38 mouse cellular contexts compared by ENCODE assay signal in the genomic region with DNA sequence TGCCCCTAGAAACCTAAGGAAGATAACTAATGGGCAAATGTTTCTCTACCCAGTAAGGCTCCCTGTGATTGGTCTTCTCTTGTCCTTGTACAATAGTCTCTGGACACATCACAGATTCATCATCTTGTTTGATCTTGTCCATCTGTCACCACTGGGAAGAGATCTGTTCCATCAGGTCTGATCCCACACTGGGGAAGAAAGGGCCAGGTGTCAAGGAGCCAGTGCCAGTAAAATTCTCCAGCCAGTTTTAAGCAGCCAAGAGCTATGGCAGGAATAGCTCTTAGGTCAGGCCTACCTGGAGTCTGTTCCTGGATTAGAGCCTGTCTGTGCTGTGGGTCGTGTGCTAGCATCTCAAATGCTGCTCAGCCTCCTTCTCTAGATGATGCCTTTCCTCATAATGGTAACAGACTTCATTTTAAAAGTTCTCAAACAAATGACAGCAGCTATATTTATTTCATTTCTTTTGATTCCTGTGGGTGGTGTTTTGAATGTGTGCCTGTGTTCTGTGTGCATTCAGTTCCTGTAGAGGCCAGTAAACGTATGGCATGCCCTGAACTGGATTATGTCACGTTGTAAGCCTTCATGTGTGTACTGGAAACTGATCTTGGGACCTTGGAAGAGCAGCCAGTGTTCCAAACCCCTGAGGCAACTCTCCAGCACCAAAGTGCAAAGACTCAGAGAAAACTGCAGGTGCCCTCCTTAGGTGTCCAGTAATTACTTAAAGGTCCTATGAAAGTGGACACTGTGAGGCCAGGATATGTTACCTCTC. TPM values are rescaled to one million over a fixed set of nuclear protein-coding genes. Genes with fewer than 3 reads are reported as not detected.
DNase-seq lines count a peak whose midpoint lies in the region; ATAC-seq and TF ChIP-seq lines count a peak whose summit lies in the region.
"Had no signal": no experiment of that assay in that cellular context is flagged by ENCODE, and none has a peak within 500 bp of the region (broad histone marks: within the 10 kb centered on the region; RNA-seq: fewer than 3 reads in every experiment).

No protein-coding gene starts in this region.

- H3K9ac ChIP-seq in kidney, postnatal 0 days (ENCODE audit: low read depth, low read length), result no peak overlapping the region
- H3K9ac ChIP-seq in forebrain, embryonic 12.5 days, result no peak overlapping the region
- H3K9ac ChIP-seq: forebrain, embryonic 15.5 days; heart, embryonic 13.5 days; hindbrain, embryonic 14.5 days; limb, embryonic 12.5 days; liver, postnatal 0 days had no signal

- no peak overlapping the region for H3K4me2 ChIP-seq in kidney, postnatal 0 days (ENCODE audit: low read length)
- no peak overlapping the region for H3K4me2 ChIP-seq in forebrain, embryonic 12.5 days
- H3K4me2 ChIP-seq: forebrain, embryonic 15.5 days; heart, embryonic 13.5 days; hindbrain, embryonic 14.5 days; limb, embryonic 12.5 days; liver, embryonic 11.5 days; midbrain, embryonic 11.5 days had no signal

- H3K9me3 ChIP-seq in kidney, postnatal 0 days (replicated peaks; ENCODE audit: low read length), result no peaks in the 10 kb centered on the region
- H3K9me3 ChIP-seq in forebrain, embryonic 12.5 days, result no peaks in the 10 kb centered on the region
- H3K9me3 ChIP-seq: heart, embryonic 13.5 days; limb, embryonic 12.5 days had no signal

- no peaks in the 10 kb centered on the region for H3K4me1 ChIP-seq in kidney, postnatal 0 days (replicated peaks; ENCODE audit: insufficient read depth, low read length)
- H3K4me1 ChIP-seq in forebrain, embryonic 12.5 days, result no peaks in the 10 kb centered on the region
- H3K4me1 ChIP-seq: forebrain, embryonic 15.5 days; heart, embryonic 13.5 days; limb, embryonic 12.5 days had no signal

- ATAC-seq in kidney, postnatal 0 days (replicated peaks; ENCODE audit: low FRiP score, low read depth), result no peak
- no peak for ATAC-seq in forebrain, embryonic 12.5 days (ENCODE audit: low FRiP score)
- ATAC-seq: forebrain, embryonic 15.5 days; midbrain, embryonic 16.5 days; Patski had no signal

- H3K4me3 ChIP-seq in kidney, postnatal 0 days (replicated peaks; ENCODE audit: low read depth, low read length), result no peak overlapping the region
- no peak overlapping the region for H3K4me3 ChIP-seq in forebrain, embryonic 12.5 days (replicated peaks)
- H3K4me3 ChIP-seq: forebrain, embryonic 15.5 days; gastrocnemius, adult 2 months; heart, embryonic 13.5 days; limb, embryonic 12.5 days had no signal

- no peak for TF ChIP-seq CTCF in kidney, postnatal 0 days (IDR thresholded peaks at IDR 0.05; ENCODE audit: low read depth)

- no peak for DNase-seq in kidney, postnatal 0 days (ENCODE audit: low spot score)
- no peak for DNase-seq in kidney, postnatal 14 days
- peak; percentile 89 for DNase-seq in cerebellum, adult 11-12 months
- DNase-seq in cerebellum, adult 9-11 months, result peak; percentile 91
- no peak for DNase-seq in spleen, postnatal 14 days (ENCODE audit: low spot score in 2 of 2)
- DNase-seq in gastrocnemius, postnatal 36 days, result no peak
- DNase-seq: adrenal gland, postnatal 25 days; gastrocnemius, adult 2 months; heart, postnatal 10 days; kidney, postnatal 4 days; layer of hippocampus, postnatal 36 days; liver, postnatal 0 days; lung, postnatal 36 days; spleen, adult 18-20 months; thymus, adult 18-20 months; thymus, postnatal 25 days had no signal

- no peaks in the 10 kb centered on the region for H3K27me3 ChIP-seq in kidney, postnatal 0 days (ENCODE audit: insufficient read depth, low read length)
- H3K27me3 ChIP-seq in forebrain, embryonic 12.5 days, result no peaks in the 10 kb centered on the region
- H3K27me3 ChIP-seq: forebrain, embryonic 15.5 days; heart, embryonic 13.5 days; limb, embryonic 12.5 days; Patski had no signal

- WGBS in kidney, postnatal 0 days, result 58% methylated on average over 3 of the region's 3 CpGs
- WGBS in forebrain, embryonic 12.5 days, result 60% methylated on average over 3 of the region's 3 CpGs

- intact Hi-C loops in gastrocnemius, postnatal 36 days (cut with DNase I), result no loop called here

- peak overlapping the region; percentile 6; the same call in 1 of the 2 replicates for H3K27ac ChIP-seq in kidney, postnatal 0 days
- no peak overlapping the region for H3K27ac ChIP-seq in forebrain, embryonic 12.5 days
- H3K27ac ChIP-seq: forebrain, embryonic 15.5 days; gastrocnemius, adult 2 months; heart, embryonic 13.5 days; hindbrain, embryonic 14.5 days; limb, embryonic 12.5 days; stomach, postnatal 0 days had no signal

- H3K36me3 ChIP-seq in kidney, postnatal 0 days (ENCODE audit: insufficient read depth, low read length), result no peaks in the 10 kb centered on the region
- H3K36me3 ChIP-seq in forebrain, embryonic 12.5 days (replicated peaks), result no peaks in the 10 kb centered on the region
- H3K36me3 ChIP-seq: forebrain, embryonic 15.5 days; heart, embryonic 13.5 days; limb, embryonic 12.5 days had no signal

RNA-seq across cellular contexts. Expression of a gene that starts 5.6 kb away (rescaled TPM):
- polyA plus RNA-seq in kidney, postnatal 0 days (2015; fragmentation: Nextera tagmentation; extraction: Ambion mirVana), result 0.26 and 0.32 TPM in 2 replicates
- not detected in 2 replicates for polyA plus RNA-seq in forebrain, embryonic 12.5 days (2016; fragmentation: Nextera tagmentation; extraction: Ambion mirVana)
- total RNA-seq in gastrocnemius, postnatal 36 days (2021), result 1 to 10 TPM in 1 of 2 experiments, under 1 TPM in 1; 0.59 to 1.0 TPM
- total RNA-seq: hematopoietic stem cell, adult 5-6 weeks; megakaryocyte, adult 5-6 weeks; MEL; neutrophil, adult 5-6 weeks had no signal
- polyA plus RNA-seq: embryonic facial prominence, embryonic 11.5 days; forebrain, embryonic 15.5 days; heart, embryonic 13.5 days; intestine, postnatal 0 days; kidney, embryonic 14.5 days; limb, embryonic 12.5 days; liver, embryonic 11.5 days; liver, postnatal 0 days; lung, embryonic 16.5 days; midbrain, embryonic 11.5 days; midbrain, embryonic 16.5 days; neural tube, embryonic 11.5 days; Patski; stomach, postnatal 0 days had no signal

RNA-seq across cellular contexts. Expression of a gene that starts 20.2 kb away (rescaled TPM):
- polyA plus RNA-seq in kidney, postnatal 0 days (2015; fragmentation: Nextera tagmentation; extraction: Ambion mirVana), result not detected in 2 replicates
- polyA plus RNA-seq in forebrain, embryonic 12.5 days (2016; fragmentation: Nextera tagmentation; extraction: Ambion mirVana), result not detected in 2 replicates
- not detected for total RNA-seq in gastrocnemius, postnatal 36 days (2021)
- total RNA-seq: adrenal gland, postnatal 25 days; gastrocnemius, adult 2 months; heart, adult 8-10 months; heart, postnatal 10 days; hematopoietic stem cell, adult 5-6 weeks; layer of hippocampus, postnatal 36 days; megakaryocyte, adult 5-6 weeks; MEL; neutrophil, adult 5-6 weeks had no signal
- polyA plus RNA-seq: brain, embryonic 14.5 days; embryonic facial prominence, embryonic 11.5 days; forebrain, embryonic 15.5 days; gonadal fat pad, adult 2 months; heart, embryonic 13.5 days; hindbrain, embryonic 14.5 days; intestine, postnatal 0 days; kidney, embryonic 14.5 days; limb, embryonic 12.5 days; liver, embryonic 11.5 days; liver, postnatal 0 days; lung, embryonic 16.5 days; midbrain, embryonic 11.5 days; midbrain, embryonic 16.5 days; neural tube, embryonic 11.5 days; Patski; stomach, postnatal 0 days had no signal

RNA-seq across cellular contexts. Expression of a gene that starts 30.3 kb away (rescaled TPM):
- not detected in 2 replicates for polyA plus RNA-seq in kidney, postnatal 0 days (2015; fragmentation: Nextera tagmentation; extraction: Ambion mirVana)
- polyA plus RNA-seq in forebrain, embryonic 12.5 days (2016; fragmentation: Nextera tagmentation; extraction: Ambion mirVana), result not detected in 2 replicates
- not detected for total RNA-seq in gastrocnemius, postnatal 36 days (2021)
- total RNA-seq: adrenal gland, postnatal 25 days; gastrocnemius, adult 2 months; heart, adult 8-10 months; heart, postnatal 10 days; hematopoietic stem cell, adult 5-6 weeks; layer of hippocampus, postnatal 36 days; megakaryocyte, adult 5-6 weeks; MEL; neutrophil, adult 5-6 weeks had no signal
- polyA plus RNA-seq: brain, embryonic 14.5 days; embryonic facial prominence, embryonic 11.5 days; forebrain, embryonic 15.5 days; gonadal fat pad, adult 2 months; heart, embryonic 13.5 days; hindbrain, embryonic 14.5 days; intestine, postnatal 0 days; kidney, embryonic 14.5 days; limb, embryonic 12.5 days; liver, embryonic 11.5 days; liver, postnatal 0 days; lung, embryonic 16.5 days; midbrain, embryonic 11.5 days; midbrain, embryonic 16.5 days; neural tube, embryonic 11.5 days; Patski; stomach, postnatal 0 days had no signal

RNA-seq across cellular contexts. Expression of a gene that starts 30.7 kb away (rescaled TPM):
- polyA plus RNA-seq in kidney, postnatal 0 days (2015; fragmentation: Nextera tagmentation; extraction: Ambion mirVana), result 54.6 and 63.2 TPM in 2 replicates
- 24.2 and 26.5 TPM in 2 replicates for polyA plus RNA-seq in forebrain, embryonic 12.5 days (2016; fragmentation: Nextera tagmentation; extraction: Ambion mirVana)
- 10 to 100 TPM; 29.7 to 35.9 TPM for total RNA-seq in gastrocnemius, postnatal 36 days (2021)

RNA-seq across cellular contexts. Expression of a gene that starts 40.3 kb away (rescaled TPM):
- 18.1 and 18.6 TPM in 2 replicates for polyA plus RNA-seq in kidney, postnatal 0 days (2015; fragmentation: Nextera tagmentation; extraction: Ambion mirVana)
- 28.3 and 33.4 TPM in 2 replicates for polyA plus RNA-seq in forebrain, embryonic 12.5 days (2016; fragmentation: Nextera tagmentation; extraction: Ambion mirVana)
- 10 to 100 TPM; 15.4 to 16.7 TPM for total RNA-seq in gastrocnemius, postnatal 36 days (2021)

Comparison
In these comparisons a context has a peak if more than half of its experiments do, and no peak if none do; other contexts are left out.
1. DNase-seq: peak in cerebellum, adult 11-12 months (single experiment) and cerebellum, adult 9-11 months (single experiment); none in kidney, postnatal 0 days (single experiment), kidney, postnatal 14 days (single experiment), spleen, postnatal 14 days (0 of 2) and gastrocnemius, postnatal 36 days (0 of 2).